In the genomic region with DNA sequence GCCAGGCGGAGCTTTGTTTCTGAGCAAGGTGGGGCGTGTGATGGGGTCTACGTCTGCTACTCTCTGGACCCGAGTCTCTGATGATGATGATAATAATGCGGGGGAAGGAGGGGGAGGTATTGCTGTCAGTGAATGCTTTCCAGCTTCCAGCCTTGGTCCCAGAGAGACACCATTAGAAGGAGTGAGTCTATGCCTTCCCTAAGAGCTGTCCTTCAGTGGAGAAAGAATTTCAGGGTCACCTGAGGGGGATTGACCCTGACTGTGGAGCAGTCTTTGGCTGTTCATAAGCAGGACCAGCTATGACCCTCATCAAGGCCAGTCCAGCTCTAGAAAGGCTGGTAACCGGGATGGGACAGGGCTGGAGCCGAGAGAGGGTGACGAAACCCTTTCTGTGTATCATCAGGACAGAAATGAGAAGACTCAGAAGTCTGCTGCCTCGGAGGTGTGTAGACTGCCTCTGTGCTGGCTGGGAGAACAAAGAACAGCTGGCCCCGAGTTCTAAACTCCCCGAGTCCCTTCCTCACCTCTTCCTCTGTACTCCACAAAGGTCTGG, we compare ENCODE assay signal across 8 mouse cellular contexts. TPM values are rescaled to one million over a fixed set of nuclear protein-coding genes. Genes with fewer than 3 reads are reported as not detected.
A peak's percentile ranks its signal among the peaks of the same experiment; 100 is the strongest.
DNase-seq lines count a peak whose midpoint lies in the region; ATAC-seq and TF ChIP-seq lines count a peak whose summit lies in the region.

No protein-coding gene starts in this region.

- no peak for DNase-seq in lung, adult 2 months
- no peak for DNase-seq in lung, postnatal 4 days
- DNase-seq in embryonic facial prominence, embryonic 14.5 days (ENCODE audit: low spot score) = no peak
- DNase-seq in limb, embryonic 10.5 days (ENCODE audit: low spot score) = no peak
- DNase-seq in layer of hippocampus, adult 9-10 months (ENCODE audit: low spot score) = no peak
- no peak for DNase-seq in retina, embryonic 14.5 days (ENCODE audit: low spot score)
- no peak for DNase-seq in spleen, postnatal 4 days (ENCODE audit: low spot score in 2 of 2)

- no peak overlapping the region for H3K27ac ChIP-seq in embryonic facial prominence, embryonic 14.5 days (replicated peaks; ENCODE audit: low read depth, low read length)
- H3K27ac ChIP-seq in limb, embryonic 10.5 days = peak overlapping the region; percentile 32
- peak overlapping the region; percentile 90 for H3K27ac ChIP-seq in neural tube, embryonic 15.5 days (replicated peaks)

- TF ChIP-seq POLR2A in lung, adult 2 months (IDR thresholded peaks at IDR 0.05; ENCODE audit: borderline replicate concordance, extremely low read depth, low read depth, low read length) = no peak

- TF ChIP-seq CTCF in lung, adult 2 months (IDR thresholded peaks at IDR 0.05; ENCODE audit: insufficient read depth, low read length) = no peak

- H3K4me2 ChIP-seq in embryonic facial prominence, embryonic 14.5 days (ENCODE audit: low read depth, low read length) = peak overlapping the region; percentile 99
- H3K4me2 ChIP-seq in neural tube, embryonic 15.5 days = peak overlapping the region; percentile 96

- H3K27me3 ChIP-seq in embryonic facial prominence, embryonic 14.5 days (replicated peaks; ENCODE audit: control insufficient read depth, insufficient read depth, low read length) = peaks cover 21% of the 10 kb centered on the region
- H3K27me3 ChIP-seq in limb, embryonic 10.5 days (ENCODE audit: low read depth, poor library complexity, severe bottlenecking) = peaks cover 59% of the 10 kb centered on the region
- 0 out of 2 replicates have a peak, but pooled peaks cover 6% of the 10 kb centered on the region for H3K27me3 ChIP-seq in neural tube, embryonic 15.5 days (replicated peaks)

- ATAC-seq in embryonic facial prominence, embryonic 14.5 days (ENCODE audit: low read depth) = no peak
- ATAC-seq in neural tube, embryonic 15.5 days (ENCODE audit: low FRiP score) = peak; percentile 65

- 43% methylated on average over 11 of the region's 11 CpGs for WGBS in lung, adult 2 months
- 42% methylated on average over 11 of the region's 11 CpGs for WGBS in embryonic facial prominence, embryonic 14.5 days
- 49% methylated on average over 11 of the region's 11 CpGs for WGBS in limb, embryonic 10.5 days
- 42% methylated on average over 11 of the region's 11 CpGs for WGBS in neural tube, embryonic 15.5 days

- no peaks in the 10 kb centered on the region for H3K4me1 ChIP-seq in lung, adult 2 months (ENCODE audit: control insufficient read depth, insufficient read depth, low read length)
- H3K4me1 ChIP-seq in embryonic facial prominence, embryonic 14.5 days (ENCODE audit: control insufficient read depth, insufficient read depth, low read length) = peaks cover 4% of the 10 kb centered on the region; the same call in 1 of the 2 replicates
- H3K4me1 ChIP-seq in limb, embryonic 10.5 days = peaks cover 14% of the 10 kb centered on the region
- peaks cover 23% of the 10 kb centered on the region for H3K4me1 ChIP-seq in neural tube, embryonic 15.5 days

- H3K36me3 ChIP-seq in embryonic facial prominence, embryonic 14.5 days (ENCODE audit: control insufficient read depth, insufficient read depth, low read length) = no peaks in the 10 kb centered on the region
- H3K36me3 ChIP-seq in limb, embryonic 10.5 days = no peaks in the 10 kb centered on the region
- H3K36me3 ChIP-seq in neural tube, embryonic 15.5 days = no peaks in the 10 kb centered on the region

- H3K4me3 ChIP-seq in lung, adult 2 months (replicated peaks; ENCODE audit: extremely low read depth, low read depth, low read length) = peak overlapping the region; percentile 55
- peak overlapping the region; percentile 56 for H3K4me3 ChIP-seq in embryonic facial prominence, embryonic 14.5 days (ENCODE audit: low read depth, low read length)
- peak overlapping the region; percentile 55 for H3K4me3 ChIP-seq in limb, embryonic 10.5 days
- peak overlapping the region; percentile 69 for H3K4me3 ChIP-seq in neural tube, embryonic 15.5 days (replicated peaks)

- peak overlapping the region; percentile 64 for H3K9ac ChIP-seq in embryonic facial prominence, embryonic 14.5 days (ENCODE audit: low read depth, low read length)
- peak overlapping the region; percentile 90 for H3K9ac ChIP-seq in neural tube, embryonic 15.5 days (replicated peaks)

- H3K9me3 ChIP-seq in embryonic facial prominence, embryonic 14.5 days (ENCODE audit: control insufficient read depth, low read length) = 0 out of 2 replicates have a peak, but pooled peaks cover 6% of the 10 kb centered on the region
- no peaks in the 10 kb centered on the region for H3K9me3 ChIP-seq in limb, embryonic 10.5 days (replicated peaks)
- no peaks in the 10 kb centered on the region for H3K9me3 ChIP-seq in neural tube, embryonic 15.5 days (replicated peaks)

RNA-seq across cellular contexts. Expression of gene Ablim1, which starts 0.4 kb away (rescaled TPM):
- 53.6 and 71.3 TPM in 2 replicates for polyA plus RNA-seq in lung, adult 2 months (2012; rRNA removed)
- 48.5 and 49.3 TPM in 2 replicates for polyA plus RNA-seq in embryonic facial prominence, embryonic 14.5 days (2014; fragmentation: Nextera tagmentation; extraction: Ambion mirVana)
- polyA plus RNA-seq in limb, embryonic 10.5 days (2016; fragmentation: Nextera tagmentation; extraction: Ambion mirVana) = 13.3 and 16.4 TPM in 2 replicates
- polyA plus RNA-seq in neural tube, embryonic 15.5 days (2015; fragmentation: Nextera tagmentation; extraction: Ambion mirVana) = 58.6 and 58.7 TPM in 2 replicates

RNA-seq across cellular contexts. Expression of gene Fam160b1, which starts 45.4 kb away (rescaled TPM):
- 12.7 and 17.5 TPM in 2 replicates for polyA plus RNA-seq in lung, adult 2 months (2012; rRNA removed)
- polyA plus RNA-seq in embryonic facial prominence, embryonic 14.5 days (2014; fragmentation: Nextera tagmentation; extraction: Ambion mirVana) = 18.4 and 20.0 TPM in 2 replicates
- 12.2 and 13.2 TPM in 2 replicates for polyA plus RNA-seq in limb, embryonic 10.5 days (2016; fragmentation: Nextera tagmentation; extraction: Ambion mirVana)
- 12.6 and 12.9 TPM in 2 replicates for polyA plus RNA-seq in neural tube, embryonic 15.5 days (2015; fragmentation: Nextera tagmentation; extraction: Ambion mirVana)
